Mouse (Mus musculus) kidney, postnatal 25 days (tissue): ENCODE results near the gene Prdm16.

Experiments
- DNase-seq, 2 experiments: peaks; one replicate each; pipeline ENCODE4 v3.0.0; 2021; ENCODE audit warnings: mixed read lengths in 2 of 2

Prdm16 gene

DNA sequence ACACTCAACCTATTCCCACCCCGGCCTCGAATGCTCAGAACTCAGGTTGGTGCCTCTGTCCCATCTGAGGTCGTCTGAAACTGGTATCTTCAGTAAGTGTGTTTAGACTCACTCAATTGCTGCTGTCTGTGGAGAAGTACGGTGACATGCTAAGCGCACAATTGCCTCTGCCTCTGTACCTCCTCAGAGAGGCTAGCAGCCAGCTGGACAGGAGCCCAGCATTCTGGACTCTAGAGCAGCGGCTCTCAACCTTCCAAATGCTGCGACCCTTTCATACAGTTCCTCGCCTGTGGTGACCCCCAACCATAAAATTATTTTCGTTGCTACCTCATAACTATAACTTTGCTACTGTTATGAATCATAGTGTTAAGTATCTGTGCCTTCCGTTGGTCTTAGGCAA is 34.3 kb downstream of the Prdm16 start:
- peak in 1 of 2 experiments; percentile 36 for DNase-seq

DNA sequence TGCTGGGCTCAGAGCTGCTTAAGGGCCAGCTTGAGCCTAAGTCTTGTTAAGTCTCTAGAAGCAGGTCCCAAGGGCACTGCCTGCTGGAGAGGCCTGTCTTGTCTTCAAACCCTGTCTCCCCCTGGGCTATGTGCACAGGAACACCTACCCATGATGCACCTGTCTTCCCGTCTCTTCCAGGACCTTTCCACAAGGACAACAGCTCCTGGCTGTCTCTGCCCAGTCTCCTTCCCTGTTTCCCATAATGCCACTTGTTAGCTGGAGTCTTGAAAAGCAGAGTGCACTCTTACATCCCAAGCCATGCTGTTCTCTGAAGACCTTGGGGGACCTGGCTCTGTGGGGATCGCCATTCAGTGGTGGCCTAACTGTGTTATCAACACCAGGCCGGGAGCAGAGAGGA is 35.7 kb downstream of the Prdm16 start:
- no peak for DNase-seq

DNA sequence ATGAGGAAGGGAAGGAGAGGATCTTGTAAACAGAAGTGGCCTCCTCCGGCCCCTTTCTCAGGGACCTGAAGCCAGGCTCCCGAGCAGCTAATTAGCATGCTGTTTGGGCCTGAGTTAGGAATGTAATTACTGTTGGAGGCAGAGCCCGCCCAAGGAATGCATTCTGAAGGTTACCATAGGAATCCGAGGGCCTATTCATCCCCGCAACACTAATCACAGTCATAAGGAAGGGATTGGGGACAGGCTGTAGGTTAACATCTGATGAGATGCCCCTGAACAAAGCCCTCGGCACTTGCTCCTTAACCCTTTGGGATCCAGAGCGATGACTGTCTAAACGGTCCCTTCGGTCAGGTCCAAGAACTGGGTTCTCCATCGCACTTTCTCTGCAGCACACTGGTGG is 36.7 kb downstream of the Prdm16 start:
- peak in 1 of 2 experiments; percentile 20 for DNase-seq

DNA sequence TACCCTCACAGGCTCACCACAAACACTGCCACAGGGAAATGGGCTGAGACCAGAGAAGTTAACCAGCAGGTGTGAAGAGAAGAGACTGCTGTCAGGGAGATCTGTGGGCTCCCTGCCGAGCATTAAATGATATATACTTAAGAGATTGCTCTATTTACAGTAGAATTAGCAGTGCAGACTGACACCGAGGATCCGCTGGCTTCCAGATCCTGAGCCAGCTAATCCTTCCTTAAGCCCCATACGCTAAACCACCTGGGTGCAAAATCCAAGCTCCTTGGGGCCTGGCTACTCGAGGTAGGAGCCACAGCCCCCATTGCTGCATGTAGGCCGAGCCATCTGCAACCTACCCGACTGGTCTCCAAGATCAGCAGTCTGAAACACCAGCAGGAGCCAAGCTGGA is 38.3 kb downstream of the Prdm16 start:
- DNase-seq = no peak

DNA sequence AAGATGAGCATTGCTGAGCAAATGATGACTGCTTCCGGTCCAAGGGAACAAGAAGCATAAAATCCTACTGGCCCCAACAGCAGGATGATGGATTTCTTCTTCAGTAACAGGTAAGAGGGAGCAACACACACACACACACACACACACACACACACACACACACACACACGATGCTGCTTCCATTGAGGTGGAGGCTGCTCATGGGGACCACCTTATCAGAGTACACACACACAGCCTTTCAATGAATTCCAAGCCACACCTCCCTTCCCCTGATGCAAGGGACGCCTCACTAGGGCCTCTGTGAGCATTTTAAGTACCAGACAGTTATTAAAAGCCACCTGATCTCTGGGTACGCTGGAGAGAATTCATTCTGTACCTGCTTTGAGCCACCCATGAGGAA is 39.9 kb downstream of the Prdm16 start:
- no peak for DNase-seq

DNA sequence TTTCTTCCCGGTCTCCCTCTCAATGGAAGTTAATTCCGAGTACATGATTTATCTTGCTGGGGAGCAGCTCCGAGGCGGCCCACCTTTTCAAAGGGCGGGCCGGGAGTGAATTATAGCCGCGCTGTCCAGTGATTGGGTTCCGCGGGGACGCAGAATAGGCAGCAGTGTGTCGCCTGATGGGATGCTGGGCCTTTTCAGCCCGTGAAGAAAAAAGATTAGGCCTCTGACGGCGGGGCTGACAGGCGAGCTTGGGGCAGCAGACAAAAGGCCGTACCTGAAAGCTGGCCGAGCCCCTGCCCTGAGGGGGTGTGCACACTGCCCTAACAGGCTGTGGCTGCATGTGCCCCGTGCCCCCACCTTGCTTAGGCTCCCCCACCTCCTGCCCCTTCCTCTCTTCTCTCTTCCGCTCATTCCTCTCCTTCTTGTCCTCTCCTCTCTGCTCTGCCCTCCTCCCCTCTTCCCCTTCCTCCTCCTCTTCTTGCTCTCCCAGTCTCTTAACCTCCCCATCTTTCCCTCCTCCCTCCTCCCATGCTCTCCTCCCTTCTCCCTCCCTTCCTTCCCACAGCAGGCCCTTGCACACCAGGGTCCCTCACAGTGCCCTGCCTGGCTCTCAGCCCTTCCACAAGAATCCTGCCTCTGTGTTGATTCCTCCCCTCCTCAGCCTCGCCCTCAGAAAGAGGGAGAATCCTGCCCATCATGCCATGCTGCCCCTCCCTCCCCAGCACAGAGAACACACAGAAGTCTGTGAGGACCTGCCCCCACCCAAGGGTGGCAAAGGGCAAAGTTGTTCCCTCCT is 41.7 kb downstream of the Prdm16 start:
- no peak for DNase-seq

DNA sequence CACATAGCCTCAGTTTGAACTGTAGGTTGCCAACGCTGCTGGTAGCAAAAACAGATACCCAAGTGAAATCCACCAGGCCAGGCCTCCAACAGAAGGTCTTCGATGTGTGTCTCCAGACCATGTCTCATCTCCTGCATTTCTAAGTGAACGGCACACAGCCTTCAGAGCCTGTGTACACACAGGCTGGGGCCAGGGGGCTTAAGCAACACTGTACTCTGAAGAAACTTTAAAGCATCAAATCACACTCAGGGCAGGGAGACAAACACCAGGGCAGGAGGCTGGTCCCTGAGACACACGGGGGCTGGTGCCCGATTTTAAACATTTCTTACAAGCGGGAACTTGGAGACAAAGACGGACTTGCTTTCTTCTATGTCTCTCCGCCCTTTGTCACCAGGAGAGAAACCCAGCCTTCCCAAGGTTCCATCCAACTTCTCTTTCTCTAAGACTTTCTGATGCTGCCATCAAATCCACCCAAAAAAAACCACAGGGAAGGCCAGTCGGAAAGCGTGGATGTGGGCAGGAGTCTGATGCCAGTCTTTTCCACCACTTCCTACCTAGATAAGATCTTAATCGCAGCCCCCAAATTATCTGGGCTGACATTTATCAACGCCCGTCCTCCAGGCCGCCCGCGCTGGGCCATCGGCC is 42.4 kb downstream of the Prdm16 start:
- no peak for DNase-seq

DNA sequence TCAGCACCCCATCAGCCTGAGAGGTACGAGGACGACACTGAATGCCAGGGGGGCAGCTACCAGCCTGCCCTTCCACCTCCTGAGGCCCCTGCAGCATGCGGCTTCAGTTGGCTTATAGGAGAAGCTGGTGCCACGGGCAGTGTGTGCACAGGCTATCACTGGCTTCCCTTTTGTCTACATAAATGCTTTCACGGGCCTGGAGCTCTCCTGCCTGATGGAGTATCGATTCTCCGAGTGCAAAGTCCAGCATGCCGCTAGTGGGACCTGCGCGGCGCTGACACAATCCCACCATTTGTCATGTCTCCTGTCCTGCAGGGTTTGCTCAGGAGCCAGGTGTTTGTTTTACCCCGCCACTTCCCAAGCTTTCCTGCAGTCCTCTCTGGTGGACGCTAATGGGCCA is 44.1 kb downstream of the Prdm16 start:
- no peak for DNase-seq

DNA sequence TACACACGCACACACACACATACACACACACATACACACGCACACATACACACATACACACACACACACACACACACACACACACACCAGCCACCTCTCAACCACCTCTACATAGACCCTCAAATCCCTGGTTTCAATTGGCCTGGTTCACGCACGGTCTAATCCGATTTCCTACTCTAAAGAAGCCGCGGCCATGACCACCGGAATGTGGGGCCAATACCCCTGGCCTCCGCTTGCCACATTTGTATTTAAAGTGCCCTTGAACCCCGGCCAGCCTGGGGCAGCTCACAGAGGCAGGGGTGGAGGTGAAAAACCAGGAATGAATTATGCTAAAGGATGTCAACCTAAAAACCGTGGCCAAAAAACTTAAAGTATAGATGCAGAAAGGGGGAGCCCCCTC is 45.8 kb downstream of the Prdm16 start:
- DNase-seq = no peak

DNA sequence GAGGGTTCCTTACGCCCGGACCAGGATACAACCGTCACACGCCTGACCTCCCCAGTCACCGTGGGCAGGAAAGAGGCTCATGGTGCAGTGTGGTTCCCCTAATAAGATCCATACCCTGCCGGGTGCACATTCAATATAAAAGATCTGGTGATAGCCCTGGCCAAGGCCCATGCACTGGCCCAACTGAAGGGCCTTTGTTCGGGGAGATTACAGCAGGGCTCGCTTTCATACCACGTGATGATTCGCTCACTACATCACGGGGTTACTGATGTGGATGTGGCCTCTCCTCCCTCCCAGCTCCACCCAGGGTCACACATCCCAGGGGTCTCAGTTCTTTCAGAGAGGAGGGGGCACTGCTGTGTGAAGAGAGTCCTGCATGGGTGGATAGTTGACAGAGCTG is 50.3 kb downstream of the Prdm16 start:
- DNase-seq = no peak

DNA sequence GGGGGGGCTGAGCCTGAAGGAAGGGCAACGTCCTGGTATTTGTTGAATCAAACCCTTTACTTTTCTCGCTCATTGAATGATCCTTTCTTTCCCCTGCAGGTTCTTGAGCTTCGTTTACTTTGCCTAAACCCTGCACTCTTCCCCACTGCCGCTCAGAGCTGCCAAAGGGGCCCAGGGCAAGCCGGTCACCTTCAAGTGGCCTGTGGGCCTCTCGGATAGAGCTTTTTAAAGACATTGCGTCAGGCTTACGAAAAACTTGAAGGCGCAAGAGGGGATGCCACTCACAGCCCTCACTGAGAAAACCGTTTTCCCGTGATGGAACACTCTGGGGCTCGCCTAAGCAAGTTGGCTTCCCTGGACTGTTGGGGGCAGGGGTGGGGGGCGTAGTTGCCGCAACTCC is 50.9 kb downstream of the Prdm16 start:
- no peak for DNase-seq

DNA sequence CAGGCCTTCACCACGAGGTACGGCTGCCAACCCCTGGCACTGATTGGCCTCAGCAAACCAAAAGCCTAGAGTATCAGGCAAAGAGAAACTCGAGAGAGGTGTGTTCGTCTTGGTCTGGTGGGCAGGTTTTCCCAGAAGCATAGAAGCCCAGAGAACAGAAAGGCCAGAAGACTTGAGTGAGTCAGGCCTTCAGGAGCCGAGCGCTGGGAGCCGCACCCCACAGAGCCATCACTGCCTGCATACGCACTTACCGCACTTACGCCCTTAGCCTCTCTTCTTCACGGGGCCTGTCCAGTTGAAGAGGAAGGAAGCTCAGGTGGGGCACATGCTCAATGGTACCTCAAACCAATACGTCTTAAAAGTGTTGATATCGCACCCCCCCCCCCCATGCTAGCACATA is 53.0 kb downstream of the Prdm16 start:
- no peak for DNase-seq

DNA sequence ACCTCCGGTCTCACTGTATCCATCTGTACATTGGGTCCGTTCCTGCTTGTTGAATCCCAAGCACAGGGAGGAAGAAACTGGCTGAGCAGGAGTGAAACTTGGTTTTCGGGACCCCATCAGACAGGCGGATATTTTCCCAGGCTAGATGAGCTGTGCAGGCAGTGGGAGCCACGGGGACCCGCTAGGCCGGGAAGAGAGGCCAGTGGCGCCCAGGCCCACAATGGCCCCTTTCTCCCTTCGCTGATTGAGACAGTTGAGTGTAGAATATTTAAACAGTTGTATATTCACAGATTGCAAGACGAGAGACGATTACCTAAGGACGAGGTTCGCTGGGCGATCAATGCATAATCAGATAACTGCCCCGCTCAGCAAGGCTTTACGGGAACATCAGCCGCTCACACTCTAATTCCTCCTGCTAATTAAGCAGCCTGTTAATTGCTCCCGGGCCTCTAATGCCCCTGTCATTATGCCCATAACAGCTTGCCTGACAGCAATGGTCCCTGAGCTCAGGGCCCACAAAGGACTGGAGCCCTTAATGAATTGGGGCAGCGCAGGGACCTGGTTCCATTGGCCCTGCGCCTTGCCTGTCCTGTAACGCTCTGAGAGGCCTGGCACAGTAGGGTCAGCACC is 54.0 kb downstream of the Prdm16 start:
- DNase-seq = no peak

DNA sequence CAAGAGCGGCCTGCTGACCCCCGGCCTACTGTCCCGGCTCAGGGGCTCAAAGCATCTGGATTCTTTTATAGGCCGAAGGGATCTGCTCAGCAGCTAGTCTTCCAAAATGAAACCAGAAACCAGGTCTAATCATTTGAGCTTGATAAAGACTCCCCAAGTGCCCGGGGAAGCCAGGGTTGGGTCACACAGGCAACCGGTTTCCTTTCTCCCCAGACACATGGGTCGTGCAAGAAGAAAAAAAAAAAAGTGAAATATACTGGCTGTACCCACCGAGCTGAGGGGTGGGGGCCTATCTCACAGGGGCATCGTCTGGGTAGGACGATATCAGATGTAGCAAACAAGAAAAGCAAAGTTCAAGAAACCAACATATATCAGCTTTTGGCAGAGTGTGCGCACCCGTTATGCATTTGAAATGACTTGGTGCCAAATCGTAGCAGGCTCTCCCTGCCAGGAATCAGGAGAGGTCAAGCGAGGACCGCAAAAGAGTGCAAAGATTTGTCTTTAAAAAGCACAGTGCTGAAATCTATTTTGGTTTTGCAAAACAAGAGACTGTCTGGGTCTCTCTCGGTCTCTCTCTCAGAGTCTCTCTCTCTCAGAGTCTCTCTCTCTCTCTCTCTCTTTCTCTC is 55.3 kb downstream of the Prdm16 start:
- DNase-seq = no peak

DNA sequence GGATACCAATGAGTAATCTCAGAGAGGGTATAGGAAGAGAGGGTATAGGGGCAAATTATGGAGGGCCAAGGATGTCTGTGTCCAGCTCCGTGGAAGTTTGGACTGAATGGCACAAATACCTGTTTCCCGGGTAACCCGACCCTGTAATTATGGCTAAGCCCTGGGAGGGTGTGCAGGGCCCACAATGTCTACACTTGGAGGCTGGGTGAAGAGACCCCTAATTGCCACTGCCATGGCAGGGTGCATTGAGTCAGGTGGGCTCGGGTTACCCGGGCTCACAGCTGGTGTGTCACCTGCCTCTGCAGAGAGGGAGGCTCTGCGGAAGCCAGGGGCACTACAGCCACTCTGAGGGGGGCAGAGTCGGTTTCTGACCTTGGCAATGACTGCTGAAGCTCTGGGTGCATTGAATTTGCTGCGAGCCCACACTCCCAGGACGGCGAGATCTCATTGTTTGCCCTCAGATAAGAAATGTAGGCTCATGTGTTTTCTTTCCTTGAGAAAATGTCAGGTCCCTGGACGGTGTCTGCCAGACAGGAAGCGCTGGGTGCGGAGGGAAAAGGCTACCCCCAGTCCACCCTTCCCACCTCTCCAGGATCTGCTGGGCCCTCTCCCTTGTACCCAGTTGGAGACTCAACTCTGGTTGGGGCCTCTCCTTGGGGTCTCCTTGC is 62.3 kb downstream of the Prdm16 start:
- DNase-seq = no peak

DNA sequence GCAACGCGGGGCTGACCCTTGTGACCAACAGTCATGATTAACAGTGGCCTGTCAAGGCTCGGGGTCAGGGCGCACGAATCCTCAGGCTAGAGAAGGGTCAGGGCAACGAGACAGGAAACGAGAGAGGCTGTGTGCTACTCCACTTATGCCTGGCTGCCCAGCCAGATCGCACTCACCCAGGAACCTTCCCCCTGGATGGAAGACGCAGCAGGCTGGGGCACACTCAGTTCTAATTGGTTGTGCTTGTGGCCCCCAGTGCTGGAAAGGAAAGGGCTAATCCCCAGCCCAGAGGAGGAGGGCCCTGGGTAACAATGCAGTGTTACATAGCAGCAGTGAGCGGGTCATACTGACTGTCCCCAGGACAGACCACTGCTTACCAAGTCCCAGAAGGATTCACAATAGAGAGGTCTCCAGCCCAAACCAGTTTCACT is 66.2 kb downstream of the Prdm16 start:
- peak in 1 of 2 experiments; percentile 30 for DNase-seq

DNA sequence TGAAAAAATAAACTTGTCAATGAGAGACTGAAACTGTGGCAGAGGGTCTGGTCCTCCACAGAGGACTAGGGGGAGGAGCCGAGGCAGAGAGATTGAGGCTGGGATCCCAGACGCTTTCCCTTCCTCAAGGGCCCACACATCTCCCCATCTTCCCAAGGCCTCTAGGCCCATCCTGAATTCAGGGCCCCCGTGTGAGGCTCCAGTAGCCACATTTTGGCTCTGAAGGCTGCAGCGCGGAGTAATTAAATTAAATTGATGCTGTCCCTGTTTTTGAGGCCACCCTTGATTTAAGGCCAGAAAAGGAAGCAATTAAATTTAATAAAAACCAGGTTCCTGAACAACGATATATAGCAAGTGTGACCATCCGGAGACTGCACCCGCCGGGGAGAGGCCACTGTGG is 66.8 kb downstream of the Prdm16 start:
- no peak for DNase-seq

DNA sequence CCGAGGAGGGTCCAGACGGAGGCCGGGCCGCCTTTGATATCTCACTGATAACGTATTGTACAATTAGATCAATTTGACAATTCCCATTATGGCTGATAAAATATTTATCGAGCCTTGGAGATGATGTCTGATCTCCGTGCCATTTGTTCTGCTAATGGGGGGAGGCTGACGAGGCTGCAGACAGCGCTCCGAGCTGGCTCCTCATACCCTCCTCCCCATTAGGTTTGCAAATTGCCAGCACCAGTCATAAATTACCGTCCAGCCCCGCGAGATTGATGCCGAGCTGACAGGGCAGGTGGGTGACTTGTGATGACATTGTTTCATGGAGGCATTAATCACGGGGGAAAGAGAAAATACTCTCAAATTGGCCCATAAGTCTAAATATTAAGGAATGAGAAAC is 67.9 kb downstream of the Prdm16 start:
- no peak for DNase-seq

DNA sequence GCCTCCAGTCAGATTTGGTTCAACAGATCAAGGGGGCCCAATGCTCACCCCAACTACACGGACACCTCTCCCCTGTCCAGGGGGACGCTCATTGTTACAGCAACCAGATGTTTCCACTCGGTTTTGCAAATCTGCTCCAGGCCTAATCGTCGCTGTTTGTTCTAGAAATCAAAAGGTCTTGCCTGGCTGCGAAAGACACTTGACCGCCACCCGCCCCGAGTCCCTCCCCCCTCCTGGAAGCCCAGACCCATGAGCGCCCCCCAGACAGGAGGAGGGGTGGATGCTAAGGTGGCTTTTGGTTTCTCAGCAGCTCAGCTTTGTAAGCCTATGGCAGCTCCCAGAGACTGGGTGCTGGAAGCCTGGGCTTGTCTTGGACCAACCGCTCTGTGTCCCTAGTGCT is 68.7 kb downstream of the Prdm16 start:
- DNase-seq = no peak

DNA sequence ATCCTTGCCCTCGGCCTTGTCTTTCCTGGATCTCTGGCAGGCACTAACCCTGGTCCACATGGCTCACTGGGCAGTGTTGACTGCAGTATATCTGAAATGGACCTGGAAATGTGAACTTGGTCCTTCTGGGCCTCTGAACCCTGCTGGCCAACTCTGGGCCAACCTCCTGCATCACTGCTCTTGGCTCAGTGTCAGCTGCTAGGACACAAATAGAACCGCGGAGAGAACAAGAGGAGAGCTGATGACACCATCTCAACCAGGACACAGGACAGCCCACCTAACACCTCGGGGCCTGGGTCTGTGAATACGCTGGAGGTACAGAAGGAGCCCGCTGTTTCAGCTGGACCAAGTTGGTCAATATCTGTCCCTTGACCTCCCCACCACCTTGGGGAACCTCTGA is 73.5 kb downstream of the Prdm16 start:
- no peak for DNase-seq

DNA sequence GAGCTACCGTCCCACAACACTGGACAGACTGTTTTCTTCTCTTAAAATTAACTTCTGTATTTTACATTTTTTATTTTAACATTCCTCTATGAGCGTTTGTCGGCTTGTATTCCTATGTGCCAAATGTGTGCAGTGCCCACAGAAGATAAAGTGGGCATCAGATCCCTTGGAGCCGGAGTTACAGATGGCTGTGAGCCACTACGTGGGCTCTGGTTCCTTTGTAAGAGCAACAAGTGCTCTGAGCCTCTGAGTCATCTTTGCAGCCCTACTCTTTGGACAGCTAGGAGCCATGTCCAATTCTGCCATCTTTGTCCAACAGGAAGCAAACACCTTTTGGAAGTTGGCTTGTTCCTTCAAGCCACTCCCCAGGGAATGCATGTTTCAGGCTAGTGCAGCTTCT is 78.6 kb downstream of the Prdm16 start:
- DNase-seq = no peak

DNA sequence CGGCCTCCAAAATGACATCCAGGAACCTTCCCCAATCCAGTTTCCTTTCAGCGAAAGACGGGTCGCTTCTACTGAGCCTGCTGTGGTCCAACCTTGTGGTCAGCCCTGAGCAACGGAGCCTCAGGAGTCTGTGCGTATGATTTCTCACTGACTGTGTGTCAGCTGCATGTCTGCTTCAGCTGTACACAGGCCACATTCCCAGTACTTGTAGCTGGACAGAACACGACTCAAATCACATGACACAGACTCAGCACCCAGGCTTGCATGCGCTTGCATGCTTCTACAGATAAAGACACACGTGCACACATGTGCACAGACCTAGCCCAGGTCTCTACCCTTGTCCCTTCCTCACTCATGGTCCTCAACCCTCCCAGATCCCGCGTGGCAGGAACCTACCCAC is 79.5 kb downstream of the Prdm16 start:
- no peak for DNase-seq

DNA sequence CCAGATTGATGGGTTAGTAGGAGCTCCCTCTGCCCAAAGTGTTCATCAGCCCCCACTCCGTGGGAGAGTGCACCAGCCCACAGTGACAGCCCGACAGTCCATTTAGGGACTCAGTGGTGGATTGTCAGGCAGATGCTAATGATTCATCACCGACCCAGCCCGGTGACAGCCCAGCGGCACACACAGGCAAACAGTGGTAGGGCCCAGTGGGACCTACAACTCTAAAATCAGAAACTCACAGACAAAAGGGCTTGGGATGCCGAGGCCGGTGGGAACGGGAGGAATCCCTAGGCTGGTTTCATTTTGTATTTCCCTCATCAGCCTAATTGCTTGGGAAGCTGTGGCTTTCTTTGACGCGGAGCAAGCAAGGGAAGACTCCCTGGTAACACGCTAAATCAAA is 80.3 kb downstream of the Prdm16 start:
- no peak for DNase-seq
